Mouse (Mus musculus): ENCODE measurements at regions not wholly inside any gene's neighbourhood (a gene's known extent, or its start where the extent isn't known, plus 50 kb on each side); places are given as distances from the start of the nearest gene placed in this dataset.

GRCm38 (mm10) chr4:110152103-110152946, 174.5 kb downstream of the Dmrta2 start:
- Histone ChIP-seq H3K4me1 (replicated peaks; ENCODE audit: control insufficient read depth, insufficient read depth, low read length) (peaks cover 7% of the 10 kb centered on the region), H3K27me3 (replicated peaks; ENCODE audit: control insufficient read depth, insufficient read depth, low read length) (no peaks in the 10 kb centered on the region), H3K9me3 (ENCODE audit: control insufficient read depth, low read length) (no peaks in the 10 kb centered on the region), H3K4me2 (ENCODE audit: low read length) (peak overlapping the region; percentile 26), H3K36me3 (ENCODE audit: control insufficient read depth, insufficient read depth) (no peaks in the 10 kb centered on the region), H3K9ac (replicated peaks; ENCODE audit: low read depth, low read length) (peak overlapping the region; percentile 15; the same call in 1 of the 2 replicates), H3K27ac (ENCODE audit: low read length) (peak overlapping the region; percentile 36; the same call in 1 of the 2 replicates), H3K4me3 (replicated peaks; ENCODE audit: low read length) (no peak overlapping the region)
- WGBS, result 7% methylated on average over 15 of the region's 15 CpGs
- ATAC-seq, result peak; percentile 89
